Mouse (Mus musculus) E14TG2a.4 (cell line): ENCODE measurements around the gene Tprkb.
"Not testable (repeated sequence)": the region's sequence is repeated elsewhere in the genome, so short reads cannot be mapped to it uniquely, and the experiment has no call there.

Experiments used
- H3K27me3 ChIP-seq: 2 replicates; pipeline ENCODE4 v1.6.1; 2014; ENCODE audit warnings: low read length, control low read depth; ENCODE audit not compliant: insufficient read depth
- H3K36me3 ChIP-seq: 2 replicates; pipeline ENCODE4 v1.6.1; 2014; ENCODE audit warnings: low read length, control low read depth; ENCODE audit not compliant: insufficient read depth
- H3K4me1 ChIP-seq: replicated peaks from 2 replicates; pipeline ENCODE4 v1.6.1; 2014; ENCODE audit warnings: low read depth, low read length, control low read depth
- H3K4me3 ChIP-seq: replicated peaks from 2 replicates; pipeline ENCODE4 v1.5.1; 2014; ENCODE audit warnings: mild to moderate bottlenecking, low read length
- H3K9me3 ChIP-seq: 2 replicates; pipeline ENCODE4 v1.6.1; 2014; ENCODE audit warnings: low read length, control low read depth
- CTCF ChIP-seq: conservative IDR thresholded peaks from 2 replicates; pipeline ENCODE4 v1.5.1; 2014; ENCODE audit warnings: low read length
- NANOG ChIP-seq: IDR thresholded peaks from 2 replicates; pipeline ENCODE4 v1.6.1; 2014; ENCODE audit warnings: borderline replicate concordance, low read length, mixed read lengths
- POU5F1 ChIP-seq: IDR thresholded peaks from 2 replicates; pipeline ENCODE4 v1.6.1; 2014; ENCODE audit warnings: low read length, borderline replicate concordance

Tprkb gene

DNA sequence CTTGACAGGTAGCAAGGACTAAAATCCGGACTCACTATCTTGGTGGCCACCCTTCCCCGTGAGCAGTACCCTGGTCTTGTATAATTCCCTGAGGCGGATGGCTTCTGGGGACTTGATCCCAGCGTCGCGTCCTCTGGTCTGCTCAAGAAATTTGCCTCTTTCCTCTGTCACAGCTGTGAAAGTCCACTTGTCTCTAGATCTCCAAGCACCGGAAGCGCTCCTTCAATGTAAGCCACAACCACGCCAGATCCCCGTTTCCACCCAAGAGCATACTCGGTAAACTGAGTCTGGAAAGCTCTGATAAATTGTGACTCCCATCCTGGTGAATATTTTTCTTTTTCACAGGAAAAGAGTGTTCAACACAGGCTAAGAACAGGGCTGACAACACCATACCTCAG lies 3.5 kb downstream of the Tprkb start:
- H3K9me3 ChIP-seq, result no peaks in the 10 kb centered on the region
- H3K4me1 ChIP-seq, result peaks cover 16% of the 10 kb centered on the region
- H3K27me3 ChIP-seq, result 0 out of 2 replicates have a peak, but pooled peaks cover 3% of the 10 kb centered on the region
- peaks cover 5% of the 10 kb centered on the region; the same call in 1 of the 2 replicates for H3K36me3 ChIP-seq
- no peak for TF ChIP-seq NANOG
- TF ChIP-seq POU5F1, result no peak
- no peak for TF ChIP-seq CTCF
- H3K4me3 ChIP-seq, result peak overlapping the region; percentile 84

GRCm38 (mm10) chr6:85915539-85916513 lies 4.2 kb downstream of the Tprkb start, which contains the start of gene Nat8f1:
Gene Nat8f1, minus strand, starts transcription at chr6:85915687.
- not testable (repeated sequence) for H3K27me3 ChIP-seq, H3K9me3 ChIP-seq
- peaks cover 20% of the 10 kb centered on the region for H3K4me1 ChIP-seq
- TF ChIP-seq NANOG, result peak; percentile 61
- H3K4me3 ChIP-seq, result peak within 1 kb of the TSS; percentile 84
- peaks cover 12% of the 10 kb centered on the region for H3K36me3 ChIP-seq

DNA sequence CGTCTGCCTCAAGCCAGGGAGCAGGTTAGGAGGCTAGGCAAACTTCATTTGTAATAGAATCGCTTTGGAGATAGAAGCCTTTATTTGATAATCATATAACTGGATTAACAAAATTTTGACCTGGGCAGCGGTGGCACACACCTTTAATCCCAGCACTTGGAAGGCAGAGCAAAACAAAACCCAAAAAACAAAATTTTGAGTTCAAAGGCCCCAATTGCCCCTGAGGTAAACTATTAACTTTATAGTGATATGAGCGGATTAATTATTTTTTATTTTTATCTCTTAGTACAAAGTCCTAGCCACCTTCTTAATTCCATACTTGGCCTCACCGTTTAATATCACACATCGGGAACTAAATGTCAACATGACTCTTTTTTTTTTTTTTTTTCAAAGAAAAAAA lies 4.9 kb downstream of the Tprkb start:
- peaks cover 20% of the 10 kb centered on the region for H3K4me1 ChIP-seq
- peak overlapping the region; percentile 84 for H3K4me3 ChIP-seq
- H3K36me3 ChIP-seq, result peaks cover 20% of the 10 kb centered on the region
- H3K27me3 ChIP-seq, result no peaks in the 10 kb centered on the region
- no peaks in the 10 kb centered on the region for H3K9me3 ChIP-seq
- TF ChIP-seq POU5F1 (no peak), CTCF (no peak), NANOG (no peak)

DNA sequence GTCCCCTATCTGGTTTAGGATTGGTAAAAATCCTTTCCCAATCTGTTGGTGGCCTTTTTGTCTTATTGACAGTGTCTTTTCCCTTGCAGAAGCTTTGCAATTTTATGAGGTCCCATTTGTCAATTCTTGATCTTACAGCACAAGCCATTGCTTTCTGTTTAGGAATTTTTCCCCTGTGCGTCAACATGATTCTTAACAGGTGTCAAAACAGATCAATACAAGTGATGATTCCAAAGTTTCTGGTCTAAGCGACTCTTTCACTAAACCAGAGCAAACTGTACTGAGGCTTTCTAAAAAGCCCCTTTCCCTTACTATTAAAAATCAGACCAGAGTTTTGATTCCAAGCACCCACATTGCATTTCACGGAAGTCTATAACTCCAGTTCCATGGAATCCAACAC lies 6.7 kb downstream of the Tprkb start:
- H3K36me3 ChIP-seq, result peaks cover 34% of the 10 kb centered on the region
- H3K9me3 ChIP-seq, H3K4me3 ChIP-seq, H3K27me3 ChIP-seq: not testable (repeated sequence)
- H3K4me1 ChIP-seq, result peaks cover 20% of the 10 kb centered on the region

DNA sequence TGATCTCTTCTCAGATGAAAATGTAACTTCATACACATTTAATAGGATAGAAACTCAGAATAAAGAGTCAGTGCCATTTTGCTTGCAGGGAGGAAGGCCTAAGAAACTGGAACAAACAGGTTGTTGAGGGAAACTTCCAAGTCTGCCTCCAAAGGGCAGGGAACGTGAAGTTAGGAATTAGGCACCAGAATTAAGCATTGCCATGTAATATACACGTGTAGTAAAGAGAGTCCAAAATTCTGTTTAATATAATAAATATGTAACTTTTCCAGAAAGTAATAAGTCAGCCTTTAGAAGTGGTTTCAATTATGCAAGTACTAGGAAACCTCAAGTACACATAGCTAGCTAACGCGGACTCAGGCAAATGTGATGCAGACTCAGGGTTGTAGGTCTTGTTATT lies 7.7 kb downstream of the Tprkb start:
- TF ChIP-seq NANOG (no peak), POU5F1 (no peak), CTCF (no peak)
- no peaks in the 10 kb centered on the region for H3K9me3 ChIP-seq
- H3K4me3 ChIP-seq, result no peak overlapping the region

GRCm38 (mm10) chr6:85923643-85924042 lies 12.0 kb downstream of the Tprkb start:
- Histone ChIP-seq H3K4me1 (peaks cover 5% of the 10 kb centered on the region; the same call in 1 of the 2 replicates), H3K4me3 (no peak overlapping the region), H3K9me3 (no peaks in the 10 kb centered on the region), H3K27me3 (no peaks in the 10 kb centered on the region), H3K36me3 (peaks cover 83% of the 10 kb centered on the region)
- TF ChIP-seq POU5F1 (no peak), CTCF (no peak), NANOG (no peak)

More for the DNA sequence above, 7.7 kb downstream of the Tprkb start:
- H3K36me3 ChIP-seq, result peaks cover 42% of the 10 kb centered on the region
- peaks cover 20% of the 10 kb centered on the region for H3K4me1 ChIP-seq
- no peaks in the 10 kb centered on the region for H3K27me3 ChIP-seq

DNA sequence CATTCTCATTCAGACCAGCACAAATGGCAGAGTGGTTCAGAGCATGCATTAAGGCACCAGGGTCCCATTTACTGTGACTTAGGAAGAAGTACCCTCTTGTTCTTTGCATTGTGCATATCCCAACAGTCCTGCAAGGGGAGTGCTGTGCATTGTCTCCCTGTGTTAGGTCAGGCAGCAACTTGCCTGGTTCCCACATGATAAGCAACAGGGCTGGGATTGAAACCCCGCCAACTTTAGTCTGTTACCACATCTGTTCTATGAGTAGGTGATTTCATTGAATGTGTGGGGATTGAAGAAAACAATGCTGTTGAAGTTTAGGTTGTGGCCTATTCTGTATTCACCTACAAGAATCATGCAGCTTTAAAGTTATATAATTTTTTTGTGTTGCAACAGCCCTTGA lies 15.0 kb downstream of the Tprkb start:
- Histone ChIP-seq H3K4me3 (no peak overlapping the region), H3K36me3 (peaks cover 83% of the 10 kb centered on the region), H3K4me1 (no peaks in the 10 kb centered on the region), H3K9me3 (no peaks in the 10 kb centered on the region), H3K27me3 (no peaks in the 10 kb centered on the region)
- TF ChIP-seq POU5F1 (no peak), NANOG (no peak), CTCF (no peak)

DNA sequence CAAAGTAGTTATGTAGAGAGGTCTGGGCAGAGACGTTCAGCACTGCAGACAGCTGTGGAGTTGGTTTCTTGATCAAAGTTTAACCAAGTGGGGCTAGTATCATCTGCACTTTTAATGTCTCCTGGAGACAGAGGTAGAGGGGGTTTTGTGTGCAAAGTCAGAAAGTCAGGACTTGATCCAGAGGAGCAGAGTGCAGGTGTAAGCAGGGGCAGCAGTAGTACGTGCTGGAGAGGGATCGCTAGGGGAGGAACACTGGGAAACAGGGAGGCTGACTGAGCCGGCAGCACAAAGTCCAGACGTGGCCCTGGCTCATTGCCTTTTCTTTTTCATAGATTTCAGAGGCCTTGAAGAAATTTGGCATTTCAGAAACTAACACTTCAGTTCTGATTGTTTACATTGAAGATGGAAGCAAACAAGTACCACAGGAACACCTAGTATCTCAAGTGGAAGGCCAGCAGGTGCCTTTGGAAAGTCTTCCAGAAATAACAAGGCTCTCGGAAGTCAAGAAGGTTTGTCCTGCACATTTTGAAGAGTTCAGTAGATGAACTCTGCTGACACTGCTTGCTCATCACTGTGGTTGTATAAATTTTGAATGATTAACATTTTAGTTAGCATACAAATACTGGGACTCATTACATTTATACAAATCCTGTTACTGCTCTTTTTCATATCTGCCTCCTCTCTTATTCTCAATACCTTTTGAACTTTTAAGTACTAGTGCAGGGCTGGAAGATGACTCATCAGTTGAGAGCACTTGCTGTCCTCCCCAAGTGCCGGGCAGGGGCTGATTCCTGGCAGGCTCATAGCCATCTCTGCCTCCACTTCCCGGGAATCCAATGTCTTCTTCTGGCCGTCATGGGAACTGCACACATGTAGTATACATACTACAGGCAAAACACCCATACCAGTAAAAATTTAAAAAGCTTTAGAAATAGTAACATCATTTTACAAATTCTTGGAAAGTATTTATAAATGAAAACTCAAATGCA lies 16.1 kb downstream of the Tprkb start:
- H3K4me3 ChIP-seq, result no peak overlapping the region
- H3K36me3 ChIP-seq, result peaks cover 75% of the 10 kb centered on the region
- no peaks in the 10 kb centered on the region for H3K27me3 ChIP-seq
- no peaks in the 10 kb centered on the region for H3K9me3 ChIP-seq
- no peak for TF ChIP-seq POU5F1
- TF ChIP-seq CTCF, result no peak
- H3K4me1 ChIP-seq, result no peaks in the 10 kb centered on the region
